Mouse (Mus musculus): ENCODE measurements around the gene Lekr1.

DNA sequence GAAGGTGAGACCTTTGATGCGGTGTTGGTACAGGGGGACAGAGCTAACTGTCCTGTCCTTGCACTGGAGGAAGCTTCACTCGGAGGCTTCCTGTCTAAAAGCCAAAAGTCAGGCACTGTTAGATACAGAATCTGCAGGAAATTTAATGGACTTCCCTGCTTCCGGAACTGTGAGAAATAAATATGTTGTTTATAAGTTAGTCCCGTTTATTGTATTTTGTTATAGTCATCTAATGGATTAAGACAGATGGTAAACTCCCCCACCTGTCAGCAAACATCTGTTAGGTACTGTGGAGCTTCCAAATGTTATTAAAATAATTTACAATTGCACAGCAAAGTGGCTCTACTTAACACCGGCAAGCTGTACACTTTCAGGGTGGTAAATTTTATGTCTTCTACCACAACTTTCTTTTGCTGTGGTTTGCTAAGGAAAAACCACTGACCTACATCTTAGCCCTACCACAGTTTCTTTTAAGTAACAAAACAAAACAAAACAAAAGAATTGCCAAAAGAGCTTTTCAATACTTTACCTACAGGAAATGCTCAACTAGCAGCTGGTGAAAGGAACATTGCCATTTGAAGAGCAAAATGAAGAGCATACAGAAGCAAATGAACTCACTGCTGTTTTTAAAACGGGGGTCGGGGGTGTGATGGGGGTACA, 15.7 kb upstream of the Lekr1 start:
- TF ChIP-seq EP300 (optimal IDR thresholded peaks at IDR 0.05) (no peak), CTCF (IDR thresholded peaks at IDR 0.05; ENCODE audit: low read depth) (no peak)
